Mouse (Mus musculus) heart, postnatal 0 days (tissue): ENCODE data around the gene Zcchc24.

Experiments used
- CTCF ChIP-seq: IDR thresholded peaks from 2 replicates; pipeline ENCODE4 v1.5.1; 2016; ENCODE audit warnings: antibody characterized with exemption, control low read depth, low read depth
- EP300 ChIP-seq: IDR thresholded peaks from 2 replicates; pipeline ENCODE4 v1.6.1; 2016; ENCODE audit warnings: antibody characterized with exemption, low read depth

DNA sequence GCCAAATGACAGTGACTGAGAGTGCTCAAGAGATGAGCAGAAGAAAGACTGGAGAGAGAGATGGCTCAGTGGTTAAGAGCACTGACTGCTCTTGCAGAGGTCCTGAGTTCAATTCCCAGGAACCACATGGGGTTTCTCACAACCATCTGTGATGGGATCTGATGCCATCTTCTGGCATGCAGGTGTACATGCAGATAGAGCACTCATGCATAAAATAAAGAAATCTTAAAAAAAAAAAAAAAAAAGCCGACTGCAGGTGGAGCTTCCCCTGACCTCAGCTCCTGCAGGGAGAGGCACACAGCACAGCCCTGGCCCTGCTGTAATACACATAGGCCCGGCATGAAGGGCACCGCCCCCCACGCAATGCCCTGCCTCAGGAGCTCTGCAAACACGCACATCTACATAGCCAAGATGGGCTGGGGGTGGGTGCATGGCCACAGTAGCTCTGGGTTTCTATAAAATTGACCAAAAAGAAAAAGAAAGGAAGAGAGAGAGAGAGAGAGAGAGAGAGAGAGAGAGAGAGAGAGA lies 26.9 kb downstream of the Zcchc24 start:
- TF ChIP-seq CTCF (peak; percentile 19; the same call in 1 of the 2 replicates), EP300 (no peak)
